Mouse (Mus musculus) myocyte (in vitro differentiated cells): ENCODE data around the gene Golga5.

Source experiments
- E2F4 ChIP-seq: IDR thresholded peaks from one replicate; pipeline ENCODE4 v1.6.1; 2011; ENCODE audit warnings: mild to moderate bottlenecking, control low read depth, moderate library complexity; ENCODE audit not compliant: insufficient read depth
- MYOD1 ChIP-seq, 3 experiments: IDR thresholded peaks; one replicate each; pipeline ENCODE4 v1.6.1; 2011; ENCODE audit warnings: control low read depth in 2 of 3, low read depth in 2 of 3, mild to moderate bottlenecking in 2 of 3, moderate library complexity in 1 of 3; ENCODE audit not compliant: insufficient read length in 2 of 3, control insufficient read depth in 1 of 3
- TCF12 ChIP-seq: IDR thresholded peaks from one replicate; pipeline ENCODE4 v1.6.1; 2011; ENCODE audit warnings: mild to moderate bottlenecking, control low read depth; ENCODE audit not compliant: poor library complexity, insufficient read depth, severe bottlenecking
- USF1 ChIP-seq: IDR thresholded peaks from one replicate; pipeline ENCODE4 v1.6.1; 2011; ENCODE audit warnings: low read depth, mild to moderate bottlenecking, control low read depth, moderate library complexity

DNA sequence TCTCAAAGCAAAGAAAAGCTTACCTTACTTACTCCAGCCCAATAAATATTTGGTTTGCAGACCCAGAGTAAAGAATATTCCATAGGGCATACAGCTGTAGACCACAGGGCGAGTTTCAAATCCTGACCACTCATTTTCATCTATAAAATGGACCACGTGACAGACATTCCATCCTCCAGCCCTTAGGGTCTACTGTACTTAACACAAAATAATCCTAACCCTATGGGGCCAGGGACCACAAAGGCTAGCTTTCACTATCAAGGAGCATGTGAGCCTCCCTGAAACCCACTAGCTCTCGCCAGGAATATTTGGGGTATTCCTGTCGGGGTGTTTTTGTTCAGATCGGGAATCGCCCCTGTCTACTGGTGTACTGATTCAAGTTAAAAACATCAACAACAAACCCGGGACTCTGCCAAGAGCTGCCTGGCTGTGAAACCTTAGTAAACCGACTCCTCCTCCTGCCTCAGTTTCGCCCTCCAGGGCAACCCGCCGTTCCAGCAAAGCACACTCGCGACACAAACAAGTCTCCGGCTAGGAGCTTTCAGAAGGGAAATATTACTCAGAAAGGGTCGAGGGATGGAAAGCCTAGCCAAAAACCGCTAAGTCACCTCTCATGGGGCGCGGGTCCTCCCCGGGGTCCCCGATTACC, 29.8 kb upstream of the Golga5 start:
- no peak for TF ChIP-seq TCF12
- TF ChIP-seq E2F4: no peak
- peak; percentile 84 for TF ChIP-seq USF1
- TF ChIP-seq MYOD1 (IDR thresholded peaks at IDR 0.05; ENCODE audit: control insufficient read depth in 1 of 3, insufficient read length in 2 of 3, low read depth in 2 of 3): no peak
